Mouse (Mus musculus) adrenal gland, adult 2 months (tissue): ENCODE results near the gene Psmb7. TPM values are rescaled to one million over a fixed set of nuclear protein-coding genes. Genes with fewer than 3 reads are reported as not detected.

Experiments
- DNase-seq: peaks from one replicate; pipeline ENCODE4 v3.0.0; 2021
- polyA plus RNA-seq: library from polyadenylated mRNA; depleted of rRNA; stranded (reverse); fragments of >200 nt; gene quantifications from 2 replicates; pipeline ENCODE4 v1.2.3, GENCODE M21; 2012
- total RNA-seq, 2 experiments: library from RNA; stranded (reverse); gene quantifications; 2 replicates each; pipeline ENCODE4 v1.2.3; 2021

Gene Psmb7
- total and polyA plus RNA-seq, 3 experiments: 29.1 to 283 (median 278) TPM

DNA sequence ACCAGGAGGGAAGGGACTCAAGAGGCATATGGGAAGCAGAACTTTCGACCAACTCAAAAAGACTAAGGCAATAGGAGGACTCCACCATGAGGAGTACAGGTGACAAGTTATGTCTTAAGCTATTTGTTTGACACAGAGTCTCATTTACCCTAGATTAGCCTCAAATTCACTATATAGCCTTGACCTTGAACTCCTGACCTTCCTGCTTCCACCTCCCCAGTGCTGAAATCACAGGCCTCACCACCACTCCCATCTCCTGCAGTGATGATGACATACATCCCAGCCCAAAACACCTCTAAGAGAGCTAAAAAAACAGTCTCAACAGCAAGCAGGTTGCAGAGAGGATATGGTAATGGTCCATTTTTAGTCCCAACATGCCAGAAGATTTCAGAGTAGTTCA lies 2.1 kb downstream of the Psmb7 start:
- no peak for DNase-seq

DNA sequence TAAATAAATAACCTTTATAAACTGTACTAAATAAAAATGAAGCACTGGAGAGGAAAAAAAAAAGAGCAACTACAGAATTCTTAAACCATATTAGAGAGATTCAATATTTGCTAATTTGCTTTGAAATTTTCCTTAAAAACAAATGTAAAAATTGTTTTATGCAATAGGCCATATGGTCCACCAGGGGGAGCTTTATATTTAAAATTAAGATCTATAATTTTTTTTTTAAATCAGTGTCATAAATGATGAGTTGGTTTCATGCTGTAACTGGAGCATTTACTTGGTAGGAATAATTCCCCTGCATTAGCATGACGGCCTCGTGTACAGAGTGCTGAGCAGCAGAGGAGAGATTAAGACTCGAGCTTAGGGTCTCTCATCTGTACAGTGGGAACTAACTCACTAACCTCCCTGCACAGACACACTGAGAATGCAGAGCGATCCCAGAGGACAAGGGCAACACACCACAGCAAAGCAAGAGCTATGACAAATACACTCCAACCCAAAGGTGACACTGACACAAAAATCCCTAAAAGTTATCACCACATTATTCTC lies 6.1 kb downstream of the Psmb7 start:
- no peak for DNase-seq

DNA sequence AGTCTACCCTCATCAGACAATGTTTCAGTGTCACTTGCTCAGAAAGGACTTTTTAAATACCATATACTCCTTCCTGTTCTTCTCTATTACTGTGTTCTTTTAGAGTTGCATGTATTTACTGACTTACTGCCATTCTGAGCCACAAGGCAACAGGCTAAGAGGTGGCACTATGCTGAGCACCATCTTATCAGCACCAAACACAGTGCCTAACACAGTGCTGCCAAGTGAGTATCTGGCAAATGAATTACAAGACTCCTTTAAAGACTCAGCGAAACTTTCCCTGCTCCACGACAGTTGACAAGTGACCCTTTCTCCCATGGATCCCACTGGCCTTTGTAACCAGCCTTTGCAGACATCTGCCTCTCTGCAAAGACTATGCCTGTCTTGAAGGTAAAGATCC lies 13.3 kb downstream of the Psmb7 start:
- DNase-seq: no peak

DNA sequence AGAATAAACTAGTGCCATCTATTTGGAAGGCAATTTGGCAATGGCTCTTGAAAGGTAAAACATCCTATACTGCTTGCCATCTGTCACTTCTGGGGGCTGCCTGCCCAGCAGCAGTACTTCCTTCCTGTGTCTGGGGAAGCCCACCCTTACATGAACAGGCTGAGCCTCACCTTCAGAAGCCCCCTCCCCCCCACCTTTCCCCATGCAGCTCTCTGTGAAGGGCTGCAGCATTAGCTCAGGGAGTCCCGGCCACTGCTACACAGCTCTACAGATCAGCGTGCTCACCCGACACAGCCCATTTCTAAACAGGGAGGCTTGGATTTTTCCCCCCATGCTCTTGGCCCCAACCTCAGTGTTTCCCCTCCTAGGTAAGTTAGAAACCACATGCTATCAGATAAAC lies 14.4 kb downstream of the Psmb7 start:
- DNase-seq: no peak

DNA sequence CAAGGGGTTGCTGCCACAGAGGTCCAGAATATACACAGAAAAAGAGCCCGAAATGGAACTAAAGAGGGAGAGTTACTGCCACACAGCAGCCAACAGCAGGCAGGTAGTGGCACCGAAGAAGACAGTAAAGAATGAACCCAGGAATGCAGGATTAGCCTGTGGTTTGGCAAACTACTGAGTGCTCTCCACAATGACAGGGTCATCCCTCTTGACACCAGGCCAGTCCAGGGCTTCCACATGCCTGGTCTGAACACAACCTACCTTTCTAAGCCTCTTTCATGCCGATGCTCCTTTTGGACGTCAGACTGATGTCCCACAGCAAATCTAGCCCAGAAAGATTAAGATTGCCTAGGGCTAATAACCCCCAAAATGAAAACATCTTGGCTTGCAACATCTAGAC lies 15.1 kb downstream of the Psmb7 start:
- no peak for DNase-seq

DNA sequence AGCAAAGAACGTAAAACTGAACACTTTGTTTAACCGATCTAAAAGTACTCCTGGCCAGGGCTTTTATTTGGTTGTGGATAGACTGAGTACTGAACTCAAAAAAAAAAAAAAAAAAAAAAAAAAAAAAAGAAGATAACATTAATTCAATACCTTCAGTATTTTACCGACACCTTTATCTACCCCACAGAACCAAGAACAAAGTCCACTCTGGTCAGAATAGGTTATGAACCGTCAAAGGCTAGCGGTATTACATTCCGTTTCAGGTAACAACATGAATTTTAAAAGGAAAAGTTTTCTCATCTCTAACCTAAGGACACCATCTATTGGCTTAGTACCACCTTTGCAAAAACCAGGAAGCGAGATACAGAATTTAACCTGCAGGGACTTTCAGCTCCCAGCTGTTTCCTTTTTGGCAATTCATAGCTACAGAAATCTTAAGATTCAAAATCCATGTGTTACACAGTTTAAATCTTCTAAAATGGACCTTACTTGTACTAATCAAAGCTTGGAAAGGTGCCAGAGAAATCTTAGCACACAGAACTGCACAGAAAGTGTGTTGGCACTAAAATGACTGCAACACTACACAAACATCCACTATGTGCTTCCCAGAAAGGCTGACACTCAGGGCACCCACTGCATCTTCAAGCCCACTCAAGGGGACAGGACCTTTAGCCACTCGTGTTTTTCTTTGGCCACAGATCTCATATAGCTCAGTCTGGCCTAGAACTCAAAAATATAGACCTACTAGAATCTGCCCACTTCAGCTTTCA lies 19.9 kb downstream of the Psmb7 start:
- DNase-seq: no peak

DNA sequence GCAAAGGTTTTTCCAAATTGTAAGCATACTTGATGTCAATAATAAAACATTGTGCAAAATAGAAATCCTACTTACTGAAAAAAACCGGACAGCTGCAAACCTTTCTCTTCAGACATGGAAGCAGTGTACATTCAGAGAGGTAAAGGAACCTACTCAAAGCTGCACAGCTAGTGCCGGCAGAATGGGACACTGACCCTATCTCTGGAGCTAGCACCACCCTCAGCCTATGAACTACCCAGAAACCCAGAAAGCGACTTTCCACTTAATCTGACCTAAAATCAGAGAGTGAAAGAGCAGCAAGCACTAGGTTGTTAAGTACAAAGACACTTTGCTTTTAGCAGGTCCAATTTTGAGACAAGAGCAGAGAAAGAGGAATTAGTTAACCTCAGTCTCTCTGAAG lies 20.5 kb downstream of the Psmb7 start:
- DNase-seq: no peak

DNA sequence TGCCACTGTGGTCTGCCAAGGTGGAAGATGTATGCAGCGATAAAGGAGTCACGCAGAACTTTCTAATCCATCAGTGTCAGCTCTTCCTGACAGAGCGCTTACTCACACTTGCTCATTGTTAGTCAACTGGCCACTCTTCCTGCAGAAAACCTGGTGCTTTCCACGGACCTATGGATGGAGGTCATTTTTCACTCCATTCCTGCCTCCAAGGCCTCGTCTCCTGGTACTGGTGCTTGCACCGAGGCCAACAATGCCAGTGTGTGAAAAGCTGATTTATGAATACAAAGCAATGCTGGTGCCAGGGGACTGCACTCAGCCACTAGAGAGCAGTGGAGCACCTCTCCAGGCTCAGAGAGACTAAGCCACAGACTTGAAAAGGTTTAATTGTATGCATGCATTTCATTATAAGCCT lies 22.3 kb downstream of the Psmb7 start:
- peak; percentile 89 for DNase-seq

DNA sequence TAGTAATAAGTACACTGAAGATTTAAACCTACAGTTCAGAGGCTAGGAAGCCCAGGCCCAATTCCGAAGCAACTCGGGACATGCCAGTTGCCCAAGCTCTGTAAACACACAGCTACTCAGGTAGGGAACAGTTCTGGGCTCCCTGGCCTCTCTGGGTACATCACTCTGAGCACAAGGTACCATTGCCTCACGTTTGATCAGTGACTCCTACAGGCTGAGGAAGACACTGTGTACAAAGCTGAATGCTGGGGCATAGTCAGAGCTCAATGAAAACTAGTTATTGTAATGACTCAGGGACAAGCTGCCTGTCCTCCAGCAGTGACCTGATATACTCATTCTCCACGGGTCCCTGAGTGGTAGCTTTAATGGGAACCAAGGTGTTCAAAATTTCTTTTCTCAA lies 22.8 kb downstream of the Psmb7 start:
- DNase-seq: no peak

DNA sequence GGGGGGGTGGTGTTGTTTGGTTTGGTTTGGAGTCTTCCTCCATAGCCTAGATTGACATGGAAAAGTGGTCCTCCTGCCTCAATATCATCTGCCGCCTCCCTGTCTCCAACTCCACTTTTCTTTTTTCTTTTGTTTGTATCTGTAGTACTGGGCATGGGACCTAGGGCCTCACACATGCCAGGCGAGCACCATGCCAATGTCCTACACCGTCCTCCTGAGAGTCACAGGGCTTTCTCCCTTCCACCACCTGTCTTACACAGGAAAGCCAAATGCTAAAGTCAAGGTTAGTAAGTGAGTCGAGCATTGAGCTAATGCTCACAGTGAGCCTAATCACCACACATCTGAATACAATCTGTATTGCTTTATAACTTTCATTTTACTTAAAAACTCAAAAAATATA lies 24.1 kb downstream of the Psmb7 start:
- no peak for DNase-seq

DNA sequence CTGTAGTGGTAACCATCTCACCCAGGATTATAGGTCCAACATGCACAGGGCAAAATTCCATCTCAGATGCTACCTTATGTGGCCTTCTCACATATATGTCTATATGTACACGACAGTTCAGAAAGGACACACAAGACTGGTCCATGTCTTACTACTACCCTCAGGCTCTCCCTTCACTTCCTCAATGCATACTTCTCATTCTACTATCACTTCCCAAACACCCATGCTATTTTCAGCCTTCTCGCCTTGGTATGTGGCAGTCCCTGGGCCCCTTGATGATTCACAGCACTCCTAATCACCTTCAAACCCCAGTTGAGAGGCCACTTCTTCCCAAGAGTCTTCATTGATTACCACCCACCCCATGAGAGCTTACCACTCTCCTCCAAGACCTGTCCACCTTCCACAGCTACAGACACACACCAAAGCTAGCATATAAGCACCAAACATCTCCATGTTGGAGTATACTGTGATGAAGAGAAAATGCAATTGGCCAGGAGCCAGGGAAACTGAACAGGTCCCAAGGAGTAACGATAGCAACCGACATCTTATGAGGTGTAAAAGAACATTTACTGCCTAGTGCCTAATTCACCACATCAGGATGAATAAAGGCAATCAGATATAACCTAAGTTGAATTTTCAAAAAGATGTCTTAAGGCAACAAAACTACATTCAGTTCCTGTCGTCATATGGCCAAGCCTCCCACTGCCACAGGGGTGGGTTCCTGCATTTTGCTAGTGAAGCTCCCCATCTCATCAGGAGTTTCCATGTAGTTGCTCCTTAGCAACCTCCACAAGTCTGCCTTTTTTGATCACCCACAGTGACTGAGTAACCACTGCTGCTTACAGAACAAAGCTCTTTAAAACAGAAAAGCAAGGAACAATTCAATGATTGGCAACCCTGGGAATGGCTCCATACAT lies 26.7 kb downstream of the Psmb7 start:
- DNase-seq: no peak

DNA sequence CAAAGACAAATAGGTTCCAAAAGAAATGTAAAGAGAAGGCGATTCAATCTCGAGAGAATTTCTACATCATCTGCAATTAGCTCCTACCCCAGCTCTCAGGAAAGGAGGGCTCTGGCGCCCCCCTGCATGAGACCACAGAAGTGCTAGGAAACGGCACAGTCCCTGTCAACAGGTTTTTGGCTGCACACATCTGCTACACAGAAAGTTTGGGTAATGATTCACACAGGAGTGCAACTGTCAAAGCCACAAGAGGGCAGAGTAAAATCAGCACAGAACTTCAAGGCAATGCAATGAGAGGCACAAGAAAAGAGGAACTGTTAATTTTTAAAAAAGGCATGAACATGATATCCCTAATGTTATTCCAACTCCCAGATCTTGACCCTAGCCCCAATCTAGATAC lies 27.8 kb downstream of the Psmb7 start:
- DNase-seq: peak; percentile 48

DNA sequence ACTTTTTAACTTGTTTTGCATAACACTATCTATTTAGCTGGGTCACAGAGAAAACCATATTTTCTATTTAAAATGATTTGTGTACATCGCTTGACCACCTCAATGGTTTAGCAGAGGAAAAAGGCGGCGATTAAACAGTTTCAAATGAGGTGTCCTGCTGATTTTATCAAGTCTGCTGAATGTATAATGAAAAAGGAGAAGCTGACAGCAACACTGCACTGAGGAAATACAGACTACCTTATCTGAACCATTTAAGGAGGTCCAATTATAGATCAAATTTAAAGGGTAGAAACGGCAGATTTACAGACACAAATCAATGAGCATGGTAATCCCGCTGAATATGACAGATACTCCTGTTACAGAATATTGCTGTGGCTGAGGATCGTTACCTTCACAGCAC lies 29.4 kb downstream of the Psmb7 start:
- no peak for DNase-seq

DNA sequence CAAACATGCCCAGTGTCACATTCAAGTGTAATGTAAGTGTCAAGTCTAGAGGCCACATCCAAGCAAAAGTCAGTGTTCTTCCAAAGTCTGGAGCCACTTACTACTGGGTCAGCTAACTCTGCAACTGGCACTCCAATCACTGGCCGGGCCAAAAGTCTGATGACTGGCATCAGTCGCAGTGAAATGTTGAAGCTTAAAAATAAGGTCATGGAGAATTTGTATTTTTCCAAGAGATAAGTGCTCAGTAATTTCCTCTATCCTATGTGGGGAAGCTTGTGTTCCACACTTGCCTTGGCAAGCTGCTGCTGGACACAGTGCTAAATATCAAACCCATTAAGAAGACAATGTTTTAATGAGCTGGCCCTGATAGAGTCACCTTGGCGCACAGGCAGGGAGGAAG lies 30.3 kb downstream of the Psmb7 start:
- DNase-seq: peak; percentile 36

DNA sequence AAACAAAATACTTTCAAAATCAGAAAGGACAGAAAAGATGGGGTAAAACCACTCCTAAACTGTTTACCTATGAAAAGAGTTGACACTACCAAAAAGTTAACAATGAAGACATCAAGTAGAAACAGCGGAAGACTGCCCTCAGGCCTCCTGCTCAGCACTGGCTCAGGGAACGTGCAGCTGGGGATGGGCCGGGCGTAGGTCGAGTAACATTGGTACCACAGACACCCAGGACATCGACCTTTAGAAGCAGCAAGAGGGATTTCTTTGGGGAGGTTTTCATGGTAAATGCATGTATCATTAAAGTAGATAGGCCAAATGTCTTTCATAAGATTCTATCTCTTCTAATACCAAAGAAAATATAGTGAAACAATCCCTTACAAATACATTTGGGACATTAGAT lies 31.3 kb downstream of the Psmb7 start:
- no peak for DNase-seq

DNA sequence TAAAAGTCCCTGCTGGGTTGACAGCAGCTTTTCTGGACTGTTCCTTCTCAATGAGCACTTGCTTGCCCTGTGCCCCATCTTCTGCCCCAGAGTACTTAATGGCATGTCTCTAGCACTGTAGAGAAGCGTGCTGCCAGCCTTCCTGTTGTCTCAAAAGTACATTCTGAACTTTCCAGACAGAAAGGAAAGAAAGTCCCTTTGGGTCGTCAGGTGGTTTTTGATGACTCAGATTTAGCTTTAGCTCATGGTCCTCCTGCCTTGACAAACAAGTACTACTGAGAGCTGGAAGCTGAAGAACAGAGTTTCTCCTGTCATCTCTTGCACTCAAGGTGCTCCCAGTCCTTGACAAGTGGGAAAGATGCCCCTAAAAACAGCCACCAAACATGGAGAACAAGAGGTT lies 33.7 kb downstream of the Psmb7 start:
- no peak for DNase-seq

DNA sequence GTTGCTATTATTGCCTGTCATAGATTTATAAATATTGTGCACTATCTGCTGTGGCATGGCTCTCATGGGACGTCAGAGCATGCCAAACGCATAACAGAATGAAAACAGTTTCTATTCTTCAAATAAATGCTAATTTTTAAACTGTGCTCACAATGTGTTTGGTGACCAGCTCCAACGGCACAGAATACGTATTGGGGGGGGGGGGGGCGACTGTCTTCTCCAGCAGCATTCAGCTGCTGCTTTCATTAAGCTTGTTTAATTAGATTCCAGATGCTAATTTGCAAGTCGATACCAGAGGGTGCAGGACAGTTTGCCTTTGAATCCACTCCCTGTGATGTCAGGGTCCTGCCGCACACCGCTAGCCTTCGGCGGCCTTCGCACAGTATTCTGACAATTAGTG lies 34.6 kb downstream of the Psmb7 start:
- DNase-seq: no peak

DNA sequence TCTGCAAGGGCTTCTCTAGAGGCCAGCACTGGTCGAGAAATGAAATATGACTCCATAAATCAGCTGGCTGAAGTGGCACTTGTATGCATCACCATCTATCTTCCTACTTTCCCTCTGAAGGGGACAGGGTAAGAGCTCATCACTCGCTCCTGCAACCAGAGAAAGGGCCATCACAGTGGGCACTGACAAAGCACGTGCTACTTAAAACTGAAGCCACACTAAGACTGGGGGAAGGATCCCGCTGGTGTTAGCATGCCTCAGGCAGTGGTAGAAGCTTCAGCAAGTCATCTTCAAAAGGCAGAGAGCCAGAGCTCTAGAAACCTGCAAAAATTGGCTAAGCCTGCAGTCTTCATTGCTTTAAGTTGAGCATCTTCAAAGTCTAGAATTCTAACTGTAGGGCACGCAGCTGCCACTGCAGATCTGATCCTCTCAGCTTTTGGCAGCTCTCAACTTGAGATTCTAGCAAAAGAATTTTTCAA lies 35.0 kb downstream of the Psmb7 start:
- DNase-seq: no peak

DNA sequence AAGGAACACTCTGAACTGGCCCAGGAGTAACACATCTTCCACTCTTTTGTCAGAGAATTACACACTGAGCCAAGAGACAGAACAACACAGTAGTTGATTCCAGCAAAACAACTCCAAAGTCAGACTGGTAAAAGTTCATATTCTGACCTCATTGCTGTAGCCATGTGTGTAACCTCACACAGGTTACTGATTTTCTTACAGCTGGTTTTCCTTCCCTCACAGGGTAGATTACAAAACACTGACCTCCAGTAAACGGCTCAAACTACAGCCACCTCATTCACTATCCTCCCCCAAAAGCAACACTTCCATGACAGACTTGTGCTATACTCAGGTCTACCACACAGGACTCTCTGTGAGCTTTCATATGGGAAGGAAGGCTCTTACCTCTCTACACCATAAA lies 36.2 kb downstream of the Psmb7 start:
- no peak for DNase-seq

DNA sequence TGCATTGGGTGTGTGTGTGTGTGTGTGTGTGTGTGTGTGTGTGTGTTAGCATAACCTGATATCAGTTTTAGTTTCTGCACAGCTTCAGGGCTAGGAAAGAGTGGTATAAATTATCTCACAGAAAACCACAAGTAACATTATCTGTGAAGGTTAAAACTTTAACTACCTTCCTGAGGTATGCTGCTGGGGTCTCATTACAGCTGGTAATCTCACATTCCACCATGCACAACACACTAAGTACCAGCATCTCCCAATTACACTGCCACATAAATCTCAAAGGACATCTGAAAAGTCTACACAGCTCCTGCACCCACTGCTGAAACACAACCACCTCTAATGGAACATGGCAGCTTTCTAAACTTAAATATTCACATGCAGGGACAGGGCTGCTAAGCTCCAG lies 43.0 kb downstream of the Psmb7 start:
- no peak for DNase-seq

DNA sequence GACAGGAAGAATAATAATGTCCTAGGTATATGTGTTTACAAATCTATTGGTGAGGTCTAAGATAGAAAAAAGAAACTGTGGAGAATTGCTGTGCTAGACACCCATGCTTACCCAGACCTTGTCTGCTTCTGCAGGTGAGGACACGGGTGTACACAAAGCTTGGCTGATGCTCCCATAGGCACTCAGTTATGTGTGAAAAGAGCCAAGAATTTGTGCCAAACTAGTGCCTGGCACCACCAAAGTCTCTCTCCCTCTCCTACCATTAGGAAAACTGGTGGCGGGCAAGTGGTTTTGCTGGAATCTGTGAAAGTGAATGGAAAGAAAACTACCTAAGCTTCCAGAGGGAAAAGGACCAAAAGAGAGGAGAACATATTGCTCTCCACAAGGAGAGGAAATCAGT lies 45.5 kb downstream of the Psmb7 start:
- no peak for DNase-seq

DNA sequence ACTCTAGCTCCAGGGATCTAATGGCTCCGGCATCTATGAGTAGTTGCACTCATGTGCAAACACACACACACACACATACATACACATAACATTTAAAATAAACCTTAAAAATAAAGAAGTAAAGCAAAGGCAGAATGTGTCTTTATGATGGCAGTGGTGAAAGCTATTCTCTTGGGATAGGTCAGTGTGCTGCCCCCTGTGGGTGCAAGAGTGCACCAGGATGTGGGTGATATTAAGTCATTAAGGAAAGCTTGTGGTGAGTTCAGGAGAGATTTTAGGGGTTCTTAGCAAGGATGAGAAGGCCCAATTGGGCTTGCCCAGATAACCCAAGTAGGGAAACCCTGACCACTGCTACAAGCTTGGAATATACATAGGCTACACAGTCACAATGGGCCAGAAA lies 46.0 kb downstream of the Psmb7 start:
- no peak for DNase-seq

DNA sequence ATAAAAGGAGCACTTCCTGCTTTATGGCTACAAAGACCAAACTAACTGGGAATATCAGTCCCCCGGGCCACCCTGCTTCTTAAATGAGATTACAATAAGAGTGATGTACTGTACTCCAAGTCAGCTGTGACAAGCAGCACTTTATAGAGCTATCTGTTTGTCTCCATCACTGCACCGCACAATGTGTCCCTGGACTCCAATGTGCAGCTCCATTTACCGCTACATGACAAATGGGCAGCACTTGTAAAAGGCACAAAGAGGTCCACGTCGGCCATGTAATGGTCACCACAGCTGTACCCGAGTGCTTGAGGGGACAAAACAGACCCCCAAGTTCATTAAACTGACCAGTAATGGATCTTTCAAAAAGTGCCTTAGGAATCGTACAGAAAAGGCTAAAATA lies 49.0 kb downstream of the Psmb7 start:
- DNase-seq: no peak
